Mouse (Mus musculus): Measurements from ENCODE around the gene Nfix.

Gene Nfix

DNA sequence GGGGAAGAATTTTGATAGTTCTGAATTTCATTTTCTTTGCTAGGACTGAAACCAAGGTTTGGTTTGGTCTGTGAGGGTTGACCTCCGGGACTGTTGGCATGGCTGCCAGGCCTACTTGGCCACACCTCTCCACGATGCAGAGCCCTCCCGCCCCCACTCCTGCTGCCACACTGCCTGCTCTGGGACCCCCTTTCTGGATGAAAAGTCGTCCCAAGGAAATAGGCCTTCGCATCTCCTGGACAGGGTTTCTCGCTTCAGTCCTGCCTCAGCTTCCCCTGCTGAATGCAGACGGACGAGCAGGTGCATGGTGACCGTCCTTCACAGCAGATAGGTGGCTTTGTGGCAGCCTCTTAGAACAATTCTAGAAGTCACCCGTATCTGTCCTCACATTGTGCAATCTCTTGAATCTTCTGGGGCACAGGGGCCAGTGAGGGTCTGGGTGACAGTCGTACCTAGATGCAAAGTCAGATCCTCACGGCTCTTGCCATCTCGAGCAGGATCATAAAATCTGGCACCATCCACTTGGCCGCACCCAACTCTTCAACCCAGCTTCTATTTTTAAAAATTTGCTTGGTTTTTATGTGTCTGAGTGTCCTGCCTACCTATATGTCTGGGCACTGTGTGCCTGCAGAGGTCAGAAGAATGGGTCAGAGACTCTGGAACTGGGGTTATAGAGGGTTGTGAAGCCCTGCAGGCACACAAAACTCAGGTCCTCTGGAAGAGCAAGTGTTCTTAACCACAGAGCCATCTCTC lies 31.6 kb downstream of the Nfix start:
- in situ Hi-C loops (cut with MboI, MseI), result no loop called here

DNA sequence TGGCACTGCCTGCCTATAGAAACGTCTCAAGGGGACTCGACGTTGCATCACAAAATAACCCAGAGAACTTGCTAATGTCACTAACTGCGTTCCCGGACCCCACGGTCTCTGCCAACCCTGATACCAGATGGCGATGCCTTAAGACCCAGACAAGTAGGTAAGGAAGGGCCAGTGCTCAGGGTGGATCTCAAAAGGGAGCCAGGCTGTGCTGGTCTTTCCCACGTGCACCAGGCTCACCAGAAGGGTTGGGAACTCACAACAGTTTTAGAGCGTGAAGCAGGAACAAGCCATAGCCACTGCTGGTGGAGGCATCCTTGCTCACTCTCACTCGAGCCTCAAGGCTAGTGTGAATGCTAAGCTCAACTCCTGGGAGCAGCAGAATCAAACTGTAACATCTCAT lies 32.9 kb downstream of the Nfix start:
- in situ Hi-C loops (cut with MboI, MseI), result no loop called here

DNA sequence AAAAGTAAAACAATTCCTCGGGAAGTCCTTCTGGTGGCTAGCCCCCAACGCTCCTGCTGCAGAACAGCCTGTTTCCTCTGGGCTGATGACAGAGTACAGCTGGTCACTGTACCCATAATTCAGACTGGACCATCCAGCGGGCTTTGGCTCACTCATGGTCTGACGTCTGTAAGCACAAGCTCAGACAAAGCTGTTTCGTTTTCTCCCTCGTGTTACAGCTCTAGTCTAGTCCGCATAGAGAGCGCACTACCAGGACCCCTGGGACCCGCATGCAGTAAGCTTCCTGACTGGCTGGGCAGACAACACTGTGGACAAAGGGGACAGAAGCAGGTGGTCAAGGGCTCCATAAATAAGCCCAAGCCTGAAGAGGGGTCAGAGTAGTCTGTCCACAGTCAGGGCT lies 33.7 kb downstream of the Nfix start:
- in situ Hi-C loops (cut with MboI, MseI), result no loop called here

DNA sequence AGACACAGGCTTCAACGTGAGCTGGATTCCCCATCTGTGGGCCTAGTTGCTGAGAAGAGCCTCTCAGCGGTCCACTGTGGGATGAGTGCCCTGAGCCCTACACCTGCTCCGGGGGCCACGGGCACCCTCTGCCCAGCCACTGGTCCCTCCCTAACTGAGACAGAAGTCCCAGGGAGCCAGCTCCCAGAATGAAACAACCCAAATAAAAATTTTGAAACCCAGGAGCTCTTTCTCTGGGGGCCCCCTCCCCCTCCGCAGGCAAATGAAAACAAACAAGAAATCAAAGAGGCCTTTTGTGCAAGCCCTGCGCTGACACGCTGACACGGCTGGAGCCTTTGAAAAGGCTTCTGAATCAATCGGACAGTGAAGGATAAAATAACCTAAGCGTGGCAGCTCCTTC lies 34.5 kb downstream of the Nfix start:
- in situ Hi-C loops (cut with MboI, MseI), result no loop called here

DNA sequence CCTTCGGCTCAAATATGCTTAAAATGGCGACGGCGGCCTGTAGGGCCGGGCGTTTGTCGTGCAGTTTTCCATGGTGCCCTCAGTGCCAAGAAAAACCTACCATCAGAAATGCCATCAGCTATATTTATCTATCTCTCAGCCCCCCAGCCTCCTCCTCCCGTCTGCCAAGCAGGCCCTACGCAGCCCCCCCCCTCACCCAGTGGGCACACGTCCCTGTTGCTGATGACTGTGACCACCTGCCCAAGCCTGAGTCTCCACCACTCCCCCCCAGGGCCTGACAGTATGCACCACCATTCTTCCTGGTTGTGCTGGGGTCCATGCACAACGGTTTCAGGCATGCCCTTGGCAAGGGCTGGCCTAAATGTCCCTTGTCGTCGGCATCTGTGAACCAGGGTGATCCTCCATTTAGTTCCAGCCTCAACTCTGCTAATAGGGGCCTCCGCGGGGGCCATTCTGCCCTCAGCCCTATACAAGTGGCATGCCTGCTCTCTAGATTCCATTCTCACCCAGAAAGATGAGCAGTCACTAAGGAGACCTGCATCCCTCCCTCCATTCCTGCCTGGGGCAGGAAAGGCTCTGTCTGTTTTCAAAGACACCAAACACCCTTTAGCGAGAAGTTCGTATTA lies 35.2 kb downstream of the Nfix start:
- in situ Hi-C loops (cut with MboI, MseI), result no loop called here

DNA sequence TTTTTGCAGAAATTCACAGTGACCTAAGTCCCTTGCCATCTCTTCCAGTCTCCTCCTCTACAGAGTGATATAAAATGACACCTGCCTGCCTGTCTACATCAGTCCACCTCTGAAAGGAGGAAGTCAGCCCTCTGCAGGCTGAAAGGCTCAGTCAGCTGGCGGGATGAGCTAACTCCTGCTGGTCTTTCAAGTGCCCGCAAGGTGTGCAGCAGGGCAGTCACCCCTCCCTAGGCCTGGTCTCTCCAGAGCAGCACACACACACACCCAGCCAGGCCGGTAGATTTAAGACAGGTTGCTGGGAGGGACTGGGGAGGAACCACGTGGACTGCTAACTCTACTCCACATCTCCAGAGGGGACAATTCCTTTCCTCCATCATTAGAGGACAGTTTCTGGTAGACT lies 36.0 kb downstream of the Nfix start:
- in situ Hi-C loops (cut with MboI, MseI), result no loop called here

DNA sequence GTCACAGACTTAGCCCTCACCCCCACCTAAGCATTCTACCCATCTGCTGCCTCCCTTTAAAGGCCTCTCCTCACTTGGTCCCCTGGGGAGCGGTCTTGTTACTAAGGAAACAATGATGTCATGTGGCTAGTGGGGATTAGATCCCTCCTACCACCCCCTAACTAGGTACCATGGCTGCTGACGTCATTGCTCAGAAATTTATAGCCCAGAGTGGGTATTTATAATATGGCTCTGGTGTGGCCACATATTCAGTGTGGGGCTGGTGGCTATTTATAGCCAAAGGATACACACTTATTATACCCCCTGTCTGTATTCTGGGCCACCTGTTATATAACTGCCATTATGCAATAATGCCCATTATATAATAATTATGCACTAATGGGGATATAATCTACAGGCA lies 39.2 kb downstream of the Nfix start:
- in situ Hi-C loops (cut with MboI, MseI), result no loop called here

DNA sequence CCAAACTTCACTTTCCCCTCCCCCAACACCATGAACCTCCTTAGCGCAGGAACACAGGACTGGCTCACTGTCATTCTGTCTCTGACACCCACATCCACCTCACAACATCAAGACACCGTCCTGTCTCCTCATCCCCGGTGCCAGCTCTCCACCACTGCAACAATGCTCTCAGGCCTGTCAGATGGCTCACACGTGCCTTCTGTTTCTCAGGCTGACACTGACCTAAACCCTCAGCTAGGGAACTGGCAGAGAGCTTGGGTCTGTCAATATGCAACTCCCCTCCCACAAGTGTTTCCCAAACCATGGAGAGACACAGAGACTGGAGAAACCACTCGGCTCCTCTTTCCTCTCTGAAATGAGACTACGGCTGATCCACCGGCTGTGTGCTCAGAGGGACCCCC lies 39.7 kb downstream of the Nfix start:
- in situ Hi-C loops (cut with MboI, MseI), result no loop called here

DNA sequence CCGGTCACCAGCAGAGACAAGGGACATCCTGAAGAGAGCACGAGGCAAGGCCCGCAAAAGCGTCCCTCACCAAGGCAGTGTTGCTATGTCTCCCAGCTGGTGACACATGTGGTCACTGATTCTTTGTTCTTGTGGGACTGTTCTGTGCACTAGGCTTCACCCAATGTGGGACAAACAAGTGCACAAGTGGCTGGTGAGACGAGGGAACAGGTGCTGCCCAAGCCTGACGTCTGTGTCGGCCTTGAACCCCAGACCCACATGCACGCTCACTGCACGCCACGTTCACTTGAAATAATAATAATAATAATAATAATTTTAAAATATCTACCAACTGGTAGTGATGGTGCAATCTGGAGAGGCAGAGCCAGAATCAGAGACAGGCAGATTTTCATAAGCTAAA lies 40.4 kb downstream of the Nfix start:
- in situ Hi-C loops (cut with MboI, MseI), result no loop called here

DNA sequence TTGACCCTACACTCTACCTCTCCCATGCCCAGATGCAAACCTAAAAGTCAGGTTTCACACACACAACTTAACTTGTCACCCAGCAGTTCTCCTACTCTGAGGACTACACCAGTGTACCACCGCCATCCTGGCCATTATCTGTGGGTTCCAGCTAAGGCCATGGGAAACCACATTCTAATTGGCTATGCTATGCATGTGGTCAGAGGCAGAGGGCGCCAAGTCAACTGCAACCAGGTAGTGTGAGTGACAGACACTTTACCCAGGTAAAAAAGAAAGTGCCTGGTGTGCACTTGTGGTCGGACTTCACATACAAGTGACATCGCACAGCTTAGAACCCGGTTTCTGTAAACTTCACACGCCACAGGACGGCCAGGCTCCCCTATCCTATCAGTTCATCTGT lies 41.0 kb downstream of the Nfix start:
- in situ Hi-C loops (cut with MboI, MseI), result no loop called here

DNA sequence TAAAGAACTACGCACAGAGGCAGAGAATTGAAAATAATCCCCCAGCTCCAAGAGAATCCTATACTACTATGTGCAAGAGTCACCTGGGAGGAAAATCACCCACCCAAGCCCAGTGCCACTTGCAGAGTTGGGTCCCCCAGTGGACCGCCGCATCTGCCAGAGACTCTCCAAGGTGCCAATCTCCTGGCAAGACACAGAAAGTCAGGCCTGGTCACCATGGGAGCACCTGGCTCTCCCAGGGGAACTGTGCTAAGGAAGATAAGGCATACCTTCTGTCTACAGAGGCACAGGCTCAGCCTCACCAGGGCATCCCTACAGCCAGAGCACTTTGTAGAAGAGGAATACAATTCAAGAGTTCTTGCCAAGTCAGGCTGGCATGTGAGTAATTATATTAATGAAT lies 41.8 kb downstream of the Nfix start:
- in situ Hi-C loops (cut with MboI, MseI), result no loop called here

DNA sequence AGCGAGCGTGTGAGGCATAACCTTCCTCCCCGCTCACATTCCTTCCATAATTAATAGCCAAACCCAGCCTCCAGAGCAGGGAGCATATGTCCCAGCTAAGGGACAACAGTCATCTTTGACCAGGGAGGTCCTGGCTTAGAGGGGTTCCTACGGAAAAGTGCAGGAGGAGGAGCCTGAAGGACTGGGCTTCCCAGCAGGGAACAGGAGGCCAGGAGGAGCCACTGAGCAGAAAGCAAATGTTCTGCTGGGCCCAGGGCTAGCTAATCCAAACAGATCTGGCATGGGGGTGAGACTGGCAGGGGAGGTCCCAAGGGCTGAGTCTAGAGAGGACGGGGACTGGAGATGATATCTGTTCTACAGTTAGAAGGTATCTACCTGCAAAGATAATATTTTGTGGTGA lies 42.6 kb downstream of the Nfix start:
- in situ Hi-C loops (cut with MboI, MseI), result no loop called here

DNA sequence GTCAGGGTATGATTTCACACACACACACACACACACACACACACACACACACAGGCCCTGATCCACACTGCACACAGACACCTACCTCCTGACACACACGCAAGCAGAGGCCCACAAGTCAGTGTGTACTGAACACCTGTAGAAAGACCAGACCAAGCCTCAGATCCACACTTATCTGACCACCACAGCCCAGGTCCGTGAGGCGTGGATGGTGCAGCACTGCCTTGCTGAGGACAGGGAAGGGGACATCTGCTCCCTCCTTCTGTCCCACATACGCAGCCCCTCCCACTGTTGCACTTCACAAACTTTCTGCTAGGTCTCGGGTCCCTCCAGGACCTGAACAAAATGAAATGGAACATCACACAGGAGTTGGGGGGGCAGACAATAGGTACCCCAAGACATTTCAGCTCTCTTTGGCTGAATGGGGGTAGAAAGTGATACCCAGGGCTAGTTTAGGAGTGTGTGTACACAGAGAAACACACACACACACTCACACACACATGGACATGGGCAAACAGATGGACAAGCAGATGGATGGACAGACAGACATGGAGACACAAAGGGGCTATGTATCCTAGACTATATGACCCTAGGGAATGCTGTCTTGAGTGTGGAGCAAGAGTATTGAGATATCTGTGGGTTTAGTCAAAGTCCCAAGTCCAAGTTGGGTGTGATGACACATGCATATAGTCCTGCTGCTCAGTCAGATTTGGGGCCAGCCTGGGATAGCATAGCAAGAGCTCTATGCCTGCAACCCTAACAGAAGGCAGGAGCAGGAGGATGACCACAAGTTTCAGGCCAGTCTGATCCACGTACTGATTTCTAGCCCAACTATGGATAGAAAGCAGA lies 47.2 kb downstream of the Nfix start:
- in situ Hi-C loops (cut with MboI, MseI), result no loop called here

DNA sequence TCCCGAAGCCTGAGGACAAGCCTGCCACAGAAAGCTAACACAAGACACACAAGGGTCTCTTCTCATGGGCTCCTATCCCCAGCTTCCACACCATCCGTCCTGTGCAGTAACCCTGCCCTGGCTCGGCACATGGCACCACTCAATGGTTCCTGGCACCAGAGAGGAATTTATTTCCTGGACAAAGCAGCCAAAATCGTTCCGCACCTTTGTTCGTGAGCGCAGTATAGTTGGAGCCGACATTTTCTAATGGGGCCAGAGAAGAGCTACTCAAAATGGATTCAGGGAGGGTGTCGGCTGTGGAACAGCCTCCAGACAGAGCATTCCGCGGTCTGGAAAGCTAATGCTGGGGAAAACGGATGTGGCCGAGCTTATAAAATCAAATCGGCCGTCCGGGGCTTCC lies 50.6 kb downstream of the Nfix start:
- in situ Hi-C loops (cut with MboI, MseI), result no loop called here

DNA sequence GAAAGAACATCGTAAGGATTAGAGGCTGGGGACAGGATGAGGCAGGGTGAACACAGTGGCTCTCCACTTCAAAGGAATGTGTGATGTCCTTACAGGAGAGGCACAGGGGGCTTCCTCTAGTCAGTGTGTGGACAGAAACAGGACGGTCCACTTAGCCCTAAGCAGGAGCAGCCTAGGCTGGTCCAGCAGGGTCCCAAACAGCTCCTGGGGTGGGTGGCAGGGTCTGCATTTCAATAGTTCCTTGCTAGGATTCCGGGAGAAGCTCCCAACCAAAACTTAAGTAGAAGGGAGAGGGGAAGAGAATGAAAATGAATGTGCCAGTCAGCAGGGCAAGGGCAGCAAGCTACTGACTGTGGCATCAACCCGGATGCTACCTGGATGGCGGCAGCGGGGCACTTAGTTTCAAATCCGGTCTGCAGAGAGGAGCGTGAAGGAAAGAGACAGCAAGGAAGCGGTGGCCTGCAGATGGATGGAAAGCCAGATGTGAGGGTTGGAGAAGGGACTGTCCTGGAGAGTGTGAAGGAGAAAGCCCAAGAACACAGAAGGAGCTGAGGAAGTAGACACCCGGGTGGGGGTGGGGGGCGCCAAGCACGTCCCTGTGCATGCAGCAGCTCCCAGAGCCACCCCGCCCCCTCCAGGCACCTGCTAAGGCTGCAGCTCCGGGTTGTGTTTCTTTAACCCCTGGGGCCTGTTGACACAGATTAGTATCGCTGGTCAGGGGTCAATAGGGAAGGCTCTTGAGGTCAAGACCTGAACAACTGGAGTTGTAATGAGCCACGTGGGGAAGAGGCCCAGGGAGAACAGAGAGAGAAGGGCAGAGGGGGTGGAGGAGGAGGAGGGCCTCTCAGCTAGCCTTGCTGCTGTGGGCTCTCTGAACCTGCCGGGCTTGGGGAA lies 54.9 kb downstream of the Nfix start:
- in situ Hi-C loops (cut with MboI, MseI), result no loop called here

DNA sequence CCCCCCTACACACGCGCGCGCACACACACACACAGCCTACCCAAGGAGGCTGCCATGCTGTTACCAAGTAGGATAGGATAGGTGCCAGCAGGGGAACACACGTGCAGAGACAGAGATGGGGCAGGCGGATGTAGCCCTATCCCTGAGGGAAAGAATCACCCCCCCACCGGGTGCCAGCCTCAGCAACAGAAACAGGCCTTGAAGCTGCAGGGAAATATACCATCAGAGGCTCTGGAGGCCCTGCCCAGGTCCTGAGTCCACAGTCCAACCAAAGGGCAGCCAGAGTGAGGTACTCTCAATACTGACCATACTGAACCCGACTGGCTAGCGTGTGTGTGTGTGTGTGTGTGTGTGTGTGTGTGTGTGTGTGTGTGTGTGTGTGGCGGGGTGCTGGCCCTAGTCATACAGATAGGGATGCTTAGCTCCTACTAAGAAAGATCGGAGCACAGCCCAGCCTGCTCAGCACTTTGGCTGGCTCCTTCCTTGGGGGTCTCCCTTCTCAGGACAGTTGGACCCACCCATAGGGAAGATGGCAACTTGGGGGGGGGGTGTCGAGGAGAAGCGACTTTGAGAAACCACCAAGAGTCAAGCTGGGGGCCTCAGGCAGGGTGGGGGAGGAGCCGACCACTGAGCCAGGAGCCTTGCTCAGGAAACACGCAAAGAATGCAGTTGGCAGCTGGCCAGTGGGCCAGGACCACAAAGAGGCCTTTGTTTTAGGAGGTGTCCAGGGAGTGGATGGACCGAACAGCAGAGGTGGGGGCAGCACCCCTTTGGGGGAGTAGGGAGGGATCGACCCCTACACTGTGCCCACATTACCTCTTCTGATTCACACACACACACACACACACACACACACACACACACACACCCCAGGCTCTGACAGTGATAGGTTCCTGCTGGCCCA lies 56.4 kb downstream of the Nfix start:
- in situ Hi-C loops (cut with MboI, MseI), result no loop called here

DNA sequence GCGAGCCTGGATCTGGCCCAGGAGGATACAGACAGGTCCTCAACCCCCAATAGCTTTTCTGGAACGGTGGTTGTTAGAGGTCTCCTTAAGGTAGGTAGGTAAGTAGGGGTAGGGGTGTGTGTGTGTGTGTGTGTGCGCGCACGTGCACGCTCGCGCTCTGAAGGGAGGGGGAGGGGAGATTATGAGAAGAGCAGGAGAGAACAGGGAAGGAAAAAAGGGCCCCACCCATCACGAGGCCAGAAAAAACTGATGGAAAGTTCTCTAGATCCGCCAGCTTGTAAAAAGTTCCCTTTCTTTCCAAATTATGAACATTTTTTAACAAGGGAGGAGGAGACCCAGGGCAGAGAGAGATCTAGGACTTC lies 57.1 kb downstream of the Nfix start:
- in situ Hi-C loops (cut with MboI, MseI), result no loop called here

DNA sequence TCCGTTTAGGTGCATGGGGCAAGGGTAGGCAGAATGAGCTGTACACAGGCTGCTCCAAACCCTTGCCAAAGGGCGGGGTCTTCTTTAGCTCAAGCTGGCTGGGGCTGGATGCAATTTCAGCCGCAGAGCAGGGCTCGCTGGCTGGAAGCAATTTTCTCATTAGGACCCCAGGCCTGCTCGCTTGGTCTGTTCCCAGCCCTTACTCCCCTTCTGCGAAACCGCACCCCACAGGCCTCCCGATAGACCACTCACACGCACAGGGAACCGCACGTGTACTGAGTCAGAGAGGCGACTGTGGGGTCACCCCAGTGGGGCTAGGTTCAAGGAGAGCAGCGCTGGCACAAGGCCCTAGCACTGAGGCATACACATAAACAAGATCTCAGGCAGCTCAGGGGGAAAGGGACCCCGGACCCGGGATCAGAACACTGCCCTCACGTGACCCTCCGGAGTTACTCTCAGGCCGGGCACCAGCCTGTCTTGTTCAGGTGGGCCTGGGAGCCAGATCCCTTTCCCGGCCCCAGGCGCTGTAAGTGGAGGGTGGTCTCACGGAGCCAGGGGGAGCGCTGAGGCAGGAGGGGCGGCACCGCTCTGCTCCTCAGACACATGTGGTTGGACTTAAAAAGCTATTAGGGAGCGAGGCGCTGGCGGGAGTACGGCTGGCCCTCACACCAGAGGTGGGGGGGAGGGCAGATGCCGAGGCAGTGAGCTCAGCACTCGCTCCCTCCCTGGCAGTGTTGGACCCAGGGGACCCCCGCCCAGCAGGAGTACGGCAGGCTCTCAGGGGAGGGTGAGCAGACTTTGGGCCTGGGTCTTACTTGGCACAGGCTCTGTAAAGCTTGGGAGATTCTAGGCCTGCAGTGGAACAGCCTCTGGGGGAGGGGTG lies 57.7 kb downstream of the Nfix start:
- in situ Hi-C loops (cut with MboI, MseI), result no loop called here

DNA sequence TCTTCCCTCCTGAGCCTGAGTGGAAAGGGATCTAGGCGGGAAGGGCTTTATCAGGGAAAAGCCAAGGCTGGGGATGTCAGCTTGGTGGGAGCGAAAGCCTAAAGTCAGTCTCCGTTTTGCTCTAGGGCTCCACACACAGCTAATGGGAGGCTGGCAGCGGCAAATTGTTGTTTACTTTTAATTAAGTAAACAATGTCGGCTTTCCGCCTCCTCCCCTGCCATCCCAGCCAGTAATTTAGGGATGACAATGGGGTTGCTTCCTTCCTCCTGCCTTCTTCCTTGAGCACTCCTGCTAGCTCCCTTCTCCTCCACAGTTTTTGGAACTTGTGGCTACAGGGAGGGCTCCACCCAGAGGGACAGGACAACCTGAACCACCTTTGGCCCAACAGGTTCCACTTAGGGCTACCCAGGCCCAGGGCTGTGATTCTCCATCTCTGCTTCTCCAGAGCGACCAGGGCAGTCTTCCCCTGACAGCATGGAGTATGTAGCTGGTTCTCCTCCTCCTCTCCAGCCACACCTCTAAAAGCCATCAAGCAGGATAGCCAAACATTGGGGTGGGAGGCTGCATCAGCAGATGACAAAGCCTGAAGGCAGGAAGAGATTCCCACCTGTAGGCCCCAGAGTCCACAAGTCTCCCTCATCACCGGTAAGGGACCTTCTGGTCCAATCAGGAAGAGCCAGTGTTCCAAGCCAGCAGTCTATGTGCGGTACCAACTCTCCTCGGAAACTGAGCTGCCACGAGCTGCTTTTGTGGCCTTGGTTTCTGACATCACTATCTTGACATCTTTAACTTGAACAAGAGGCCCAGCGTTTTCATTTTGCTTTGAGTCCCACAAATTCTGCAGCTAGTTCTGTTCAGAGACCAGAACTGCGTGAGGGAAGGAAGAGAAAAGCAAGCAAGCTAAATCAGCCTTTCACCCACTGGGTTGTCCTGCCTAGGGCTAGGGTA lies 59.0 kb downstream of the Nfix start:
- in situ Hi-C loops (cut with MboI, MseI), result no loop called here

Data from T-helper 1 cell (primary cell).